Mouse (Mus musculus) liver, postnatal 0 days (tissue): ENCODE measurements around the gene Rab35. TPM values are rescaled to one million over a fixed set of nuclear protein-coding genes. Genes with fewer than 3 reads are reported as not detected.

ENCODE experiments used
- ATAC-seq: fragments of 200-750 bp; cut with Nextera tagmentation; 2 replicates; pipeline ENCODE4 v1.8.0; 2017; ENCODE audit warnings: mild to moderate bottlenecking, moderate library complexity
- DNase-seq: peaks from one replicate; pipeline ENCODE4 v3.0.0-alpha.2; 2016
- H3K27ac ChIP-seq: fragments of 300-500 bp; sonication (generic); 2 replicates; pipeline ENCODE4 v1.5.1; 2014; ENCODE audit warnings: antibody characterized with exemption, moderate library complexity, mild to moderate bottlenecking, low read depth
- H3K27me3 ChIP-seq: fragments of 300-500 bp; sonication (generic); 2 replicates; pipeline ENCODE4 v1.6.1; 2014; ENCODE audit warnings: low read length, control low read depth, mixed read lengths; ENCODE audit not compliant: insufficient read depth
- H3K36me3 ChIP-seq: fragments of 300-500 bp; sonication (generic); replicated peaks from 2 replicates; pipeline ENCODE4 v1.6.1; 2014; ENCODE audit warnings: mild to moderate bottlenecking, control low read depth, low read length, moderate library complexity, mixed read lengths; ENCODE audit not compliant: insufficient read depth
- H3K4me1 ChIP-seq: fragments of 300-500 bp; sonication (generic); 2 replicates; pipeline ENCODE4 v1.6.1; 2014; ENCODE audit warnings: antibody characterized with exemption, mild to moderate bottlenecking, control low read depth; ENCODE audit not compliant: insufficient read depth
- H3K4me2 ChIP-seq: fragments of 300-500 bp; sonication (generic); 2 replicates; pipeline ENCODE4 v1.6.1; 2014; ENCODE audit warnings: low read depth, mild to moderate bottlenecking, low read length, moderate library complexity, mixed read lengths
- H3K4me3 ChIP-seq: fragments of 300-500 bp; sonication (generic); 2 replicates; pipeline ENCODE4 v1.5.1; 2014; ENCODE audit warnings: low read depth, low read length
- H3K9ac ChIP-seq: fragments of 300-500 bp; sonication (generic); replicated peaks from 2 replicates; pipeline ENCODE4 v1.6.1; 2014; ENCODE audit warnings: mild to moderate bottlenecking, moderate library complexity
- H3K9me3 ChIP-seq: fragments of 300-500 bp; sonication (generic); 2 replicates; pipeline ENCODE4 v1.6.1; 2016; ENCODE audit warnings: mild to moderate bottlenecking, control low read depth, low read length, mixed read lengths
- CTCF ChIP-seq: sonication (generic); IDR thresholded peaks from 2 replicates; pipeline ENCODE4 v1.5.1; 2016; ENCODE audit warnings: antibody characterized with exemption, low read depth
- EP300 ChIP-seq: IDR thresholded peaks from 2 replicates; pipeline ENCODE4 v1.6.1; 2016; ENCODE audit warnings: antibody characterized with exemption, low read depth, mild to moderate bottlenecking
- WGBS: fragments of 180-500 bp; shearing (Covaris S2); extraction: QIAGEN DNeasy Blood & Tissue Kit; methylation state at CpG from one replicate; pipeline ENCODE4 v1.1.7; 2014; ENCODE audit not compliant: insufficient replicate concordance; 5-methylcytosine and 5-hydroxymethylcytosine counted together
- polyA plus RNA-seq: library from polyadenylated mRNA; unstranded; fragments of >200 nt; fragmentation: Nextera tagmentation; extraction: Ambion mirVana; gene quantifications from 2 replicates; pipeline ENCODE4 v1.2.1, GENCODE M21; 2015

The Rab35 gene
- polyA plus RNA-seq, result 7.6 and 8.6 TPM in 2 replicates

DNA sequence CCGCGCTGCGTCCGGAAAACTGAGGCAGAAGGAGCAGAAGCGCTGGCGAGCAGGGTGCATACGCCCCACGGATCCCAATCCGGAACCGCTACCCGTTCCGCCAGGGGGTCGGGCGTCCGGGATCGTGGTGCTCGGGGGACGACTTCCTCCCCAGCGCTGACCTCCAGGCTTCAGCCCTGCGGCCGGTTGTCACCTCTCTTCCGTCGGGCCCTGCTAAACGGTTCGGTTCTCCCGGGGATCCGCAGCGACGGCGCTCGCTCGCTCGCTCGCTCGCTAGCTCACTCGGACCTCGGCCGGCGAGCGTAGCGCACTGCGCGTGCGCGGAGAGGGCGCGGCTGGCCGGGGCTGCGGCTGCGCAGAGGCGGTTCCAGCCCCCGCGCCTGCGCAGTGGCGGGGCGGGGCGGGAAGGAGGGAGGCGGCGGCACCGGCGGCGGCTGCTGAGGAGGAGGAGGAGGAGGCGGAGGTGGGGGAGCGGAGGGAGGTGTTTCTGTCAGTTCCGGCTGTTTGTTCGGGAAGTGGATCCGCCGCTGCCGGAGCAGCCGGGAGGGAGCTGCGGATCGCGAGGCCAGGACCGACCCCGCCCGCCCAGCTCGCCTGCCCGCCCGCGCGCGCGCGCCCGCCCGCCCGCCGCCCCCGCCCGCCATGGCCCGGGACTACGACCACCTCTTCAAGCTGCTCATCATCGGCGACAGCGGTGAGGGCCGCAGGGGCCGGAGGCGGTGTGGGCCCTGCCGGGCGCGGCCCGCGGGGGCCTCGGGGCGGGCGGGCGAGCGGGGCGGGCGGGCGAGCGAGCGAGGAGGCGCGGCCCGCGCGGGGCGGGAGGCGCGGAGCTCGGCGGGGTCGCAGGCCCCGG, at the start of gene Rab35:
TSS of gene Rab35 (plus strand) at position 404 of the 853 bp plus-strand sequence.
- peak within 1 kb of the TSS; percentile 89 for H3K9ac ChIP-seq
- H3K36me3 ChIP-seq, result peaks cover 6% of the 10 kb centered on the region
- peak; percentile 90 for ATAC-seq
- H3K4me2 ChIP-seq, result peak within 1 kb of the TSS; percentile 84
- peak within 1 kb of the TSS; percentile 74 for H3K4me3 ChIP-seq
- no peaks in the 10 kb centered on the region for H3K9me3 ChIP-seq
- peaks cover 63% of the 10 kb centered on the region for H3K4me1 ChIP-seq
- H3K27ac ChIP-seq, result peak within 1 kb of the TSS; percentile 96
- no peaks in the 10 kb centered on the region for H3K27me3 ChIP-seq
- WGBS, result under 1% methylated on average over 49 of the region's 125 CpGs
- TF ChIP-seq CTCF, result peak; percentile 30
- TF ChIP-seq EP300, result no peak
- DNase-seq, result peak; percentile 96

DNA sequence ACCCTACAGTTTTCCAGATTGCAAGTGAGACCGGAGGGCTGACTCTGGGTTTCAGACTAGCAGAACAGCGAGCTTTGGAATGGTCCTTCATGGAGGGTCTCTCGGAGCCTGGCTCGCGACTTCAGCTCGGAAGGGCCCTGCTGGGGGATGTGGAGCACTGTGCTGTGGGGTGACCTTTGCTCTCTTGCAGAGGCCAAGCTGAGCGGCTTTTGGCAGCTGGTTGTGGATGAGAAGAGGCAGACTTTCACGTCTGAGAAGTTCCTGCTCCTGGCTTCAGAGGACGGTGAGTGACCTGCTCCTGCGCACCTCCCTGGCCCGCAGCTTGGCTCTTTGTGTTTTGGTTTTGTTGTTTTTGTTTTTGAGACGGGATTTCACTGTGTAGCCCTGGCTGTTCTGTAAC, 46.1 kb upstream of the Rab35 start:
- Histone ChIP-seq H3K9me3 (peaks cover 10% of the 10 kb centered on the region), H3K4me3 (no peak overlapping the region), H3K27ac (no peak overlapping the region), H3K9ac (no peak overlapping the region), H3K4me2 (no peak overlapping the region), H3K36me3 (peaks cover 86% of the 10 kb centered on the region), H3K27me3 (no peaks in the 10 kb centered on the region), H3K4me1 (no peaks in the 10 kb centered on the region; the same call in 1 of the 2 replicates)
- no peak for DNase-seq
- 0 out of 2 replicates have a peak, but pooled peaks have one; percentile 14 for ATAC-seq
- TF ChIP-seq EP300 (no peak), CTCF (no peak)
- 79% methylated on average over 12 of the region's 12 CpGs for WGBS

DNA sequence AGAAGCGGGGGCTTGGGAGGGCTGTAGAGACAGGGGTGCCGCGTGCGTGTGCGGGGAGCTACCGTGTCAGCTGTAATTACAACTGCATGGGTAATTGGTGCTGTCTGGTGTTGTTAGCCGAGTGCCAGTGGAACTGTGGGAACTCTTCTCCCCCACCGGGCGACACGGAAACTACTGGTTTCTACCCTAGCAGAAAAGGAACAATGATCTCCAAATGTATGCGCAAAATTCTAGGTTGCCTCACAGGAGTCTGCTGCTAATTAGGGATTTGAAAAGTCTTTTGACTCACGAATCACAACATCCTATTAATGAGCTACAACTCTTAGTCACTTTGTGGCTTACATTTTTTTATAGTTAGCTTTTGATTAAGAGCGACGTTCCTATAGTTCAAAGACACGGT, 45.5 kb upstream of the Rab35 start:
- Histone ChIP-seq H3K4me2 (no peak overlapping the region), H3K27me3 (no peaks in the 10 kb centered on the region), H3K27ac (no peak overlapping the region), H3K4me1 (no peaks in the 10 kb centered on the region; the same call in 1 of the 2 replicates), H3K4me3 (no peak overlapping the region), H3K36me3 (peaks cover 81% of the 10 kb centered on the region), H3K9me3 (peaks cover 10% of the 10 kb centered on the region), H3K9ac (no peak overlapping the region)
- DNase-seq, result no peak
- no peak for ATAC-seq
- TF ChIP-seq CTCF (no peak), EP300 (no peak)
- WGBS, result 91% methylated on average over 15 of the region's 15 CpGs

DNA sequence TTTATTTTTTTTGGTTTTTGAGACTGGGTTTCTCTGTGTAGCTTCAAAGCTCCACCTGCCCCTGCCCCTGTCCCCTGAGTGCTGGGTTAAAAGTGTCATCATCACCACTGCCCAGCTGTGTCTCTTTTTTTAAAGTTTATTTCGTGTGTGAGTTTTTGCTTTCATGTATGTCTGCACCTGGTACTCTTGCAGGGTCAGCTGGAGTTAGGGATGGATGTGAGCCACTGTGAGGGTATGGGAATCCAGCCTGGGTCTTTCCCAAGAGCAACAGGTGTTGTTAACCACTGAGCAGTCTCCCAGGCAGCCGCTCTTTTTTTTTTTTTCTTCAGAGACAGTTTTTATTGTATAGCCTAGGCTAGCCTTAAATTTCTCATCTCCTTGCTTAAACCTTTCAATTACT, 44.9 kb upstream of the Rab35 start:
- Histone ChIP-seq H3K9ac (no peak overlapping the region), H3K9me3 (peaks cover 10% of the 10 kb centered on the region), H3K4me2 (no peak overlapping the region), H3K27me3 (no peaks in the 10 kb centered on the region), H3K36me3 (peaks cover 81% of the 10 kb centered on the region), H3K27ac (no peak overlapping the region), H3K4me1 (no peaks in the 10 kb centered on the region; the same call in 1 of the 2 replicates), H3K4me3 (no peak overlapping the region)
- no peak for ATAC-seq
- TF ChIP-seq EP300 (no peak), CTCF (no peak)
- 93% methylated on average over 2 of the region's 2 CpGs for WGBS
- no peak for DNase-seq

DNA sequence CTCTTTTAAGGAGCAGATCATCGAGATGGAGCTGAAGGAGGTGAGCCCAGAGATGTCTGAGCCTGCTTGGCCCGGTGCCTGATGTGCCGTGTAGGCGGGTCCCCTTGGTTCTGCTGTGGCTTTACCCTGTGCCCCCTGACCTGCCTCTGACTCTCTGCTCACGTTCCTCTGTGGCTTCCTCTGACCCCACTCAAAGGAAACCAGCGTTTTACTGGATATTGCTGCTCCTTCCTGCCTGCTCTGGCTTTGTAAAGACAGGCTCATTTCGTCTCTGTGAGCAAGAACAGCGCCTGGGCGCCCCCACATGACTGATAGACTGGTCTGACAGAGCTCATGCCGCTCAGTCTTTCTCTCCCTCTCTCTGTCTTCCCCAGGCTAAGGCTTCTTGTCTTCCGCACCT, 40.7 kb upstream of the Rab35 start:
- ATAC-seq (no peak), DNase-seq (no peak)
- no peaks in the 10 kb centered on the region for H3K9me3 ChIP-seq
- H3K4me1 ChIP-seq, result no peaks in the 10 kb centered on the region
- 46% methylated on average over 11 of the region's 11 CpGs for WGBS
- no peak overlapping the region for H3K4me3 ChIP-seq
- H3K36me3 ChIP-seq, result peaks cover 80% of the 10 kb centered on the region
- no peak for TF ChIP-seq EP300
- TF ChIP-seq CTCF, result peak; percentile 23
- H3K4me2 ChIP-seq, result no peak overlapping the region
- H3K9ac ChIP-seq, result no peak overlapping the region
- no peak overlapping the region for H3K27ac ChIP-seq
- H3K27me3 ChIP-seq, result no peaks in the 10 kb centered on the region

DNA sequence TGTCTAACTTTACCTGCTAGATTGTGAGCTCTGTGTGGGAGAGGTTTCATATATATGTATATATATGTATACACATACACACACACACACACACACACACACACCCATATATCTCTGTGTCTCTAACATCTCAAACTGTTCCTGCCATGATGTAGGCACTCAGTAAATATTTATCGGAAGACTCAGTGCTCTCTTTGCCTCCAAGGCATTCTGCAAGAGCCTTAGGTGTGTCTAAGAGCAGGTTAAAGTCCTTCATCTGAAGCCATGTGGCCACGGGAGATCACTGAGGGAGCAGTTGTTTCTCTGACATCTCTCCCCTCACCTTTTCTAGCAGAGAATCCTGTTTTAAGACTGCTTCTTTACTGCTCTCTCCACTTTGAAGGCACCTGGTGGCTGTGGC, 40.2 kb upstream of the Rab35 start:
- DNase-seq, result no peak
- Histone ChIP-seq H3K4me3 (no peak overlapping the region), H3K27me3 (no peaks in the 10 kb centered on the region), H3K27ac (no peak overlapping the region), H3K36me3 (peaks cover 81% of the 10 kb centered on the region), H3K4me1 (no peaks in the 10 kb centered on the region), H3K4me2 (no peak overlapping the region), H3K9me3 (no peaks in the 10 kb centered on the region), H3K9ac (no peak overlapping the region)
- no peak for ATAC-seq
- TF ChIP-seq CTCF, result no peak
- 88% methylated on average over 2 of the region's 2 CpGs for WGBS
